Mouse (Mus musculus): ENCODE measurements around the gene Etfa.

DNA sequence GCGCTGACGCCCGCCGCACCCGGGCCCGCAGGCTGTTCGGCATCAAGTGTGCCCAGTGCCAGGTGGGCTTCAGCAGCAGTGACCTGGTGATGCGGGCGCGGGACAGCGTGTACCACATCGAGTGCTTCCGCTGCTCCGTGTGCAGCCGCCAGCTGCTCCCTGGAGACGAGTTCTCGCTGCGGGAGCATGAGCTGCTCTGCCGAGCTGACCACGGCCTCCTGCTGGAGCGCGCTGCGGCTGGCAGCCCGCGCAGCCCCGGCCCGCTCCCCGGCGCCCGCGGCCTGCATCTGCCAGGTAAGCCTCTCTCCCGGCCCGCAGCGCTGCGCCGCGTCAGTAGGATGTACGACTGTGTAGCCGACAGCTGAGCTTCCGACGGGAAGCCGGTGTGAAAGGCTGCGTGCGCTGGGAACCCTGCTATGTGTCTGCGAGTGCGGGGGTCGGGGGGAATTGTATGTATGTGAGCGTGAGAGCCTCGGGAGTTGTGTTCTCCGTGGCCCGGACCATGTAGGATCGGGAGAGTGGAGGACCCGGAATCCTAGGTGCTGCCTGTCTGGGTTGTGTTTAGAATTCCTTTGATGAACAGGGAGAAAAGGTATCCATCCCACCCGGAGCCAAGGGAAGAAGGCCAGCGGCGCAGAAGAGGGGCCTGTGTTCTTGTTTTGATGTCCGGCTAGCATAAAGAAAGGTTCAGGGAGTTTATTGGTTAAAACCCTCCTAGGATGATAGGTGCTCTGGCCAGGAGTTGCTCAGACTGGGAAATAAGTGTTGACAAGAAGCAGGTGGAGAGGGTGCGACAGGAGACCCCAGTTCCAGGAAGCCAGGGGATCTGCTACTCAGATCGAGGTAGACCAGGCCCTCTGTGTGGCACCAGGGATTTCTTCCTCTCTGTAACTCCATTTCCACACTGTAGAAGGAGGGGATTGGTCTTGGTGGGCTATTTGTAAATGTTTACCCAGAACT lies 30.6 kb upstream of the Etfa start:
- TF ChIP-seq CTCF (conservative IDR thresholded peaks at IDR 0.05; ENCODE audit: low read length), result no peak
- TF ChIP-seq POU5F1 (IDR thresholded peaks at IDR 0.05; ENCODE audit: borderline replicate concordance, low read length), result no peak

All from E14TG2a.4 (cell line).